Mouse (Mus musculus) brown adipose tissue, adult 24 weeks (tissue): Measurements from ENCODE around the gene Ccser1. TPM values are rescaled to one million over a fixed set of nuclear protein-coding genes. Genes with fewer than 3 reads are reported as not detected.
"Not testable (repeated sequence)": the region's sequence is repeated elsewhere in the genome, so short reads cannot be mapped to it uniquely, and the experiment has no call there.

Source experiments
- H3K27ac ChIP-seq: fragments of 200-500 bp; replicated peaks from 2 replicates; pipeline ENCODE4 v1.5.1; 2012; ENCODE audit warnings: low read depth, mild to moderate bottlenecking, low read length
- H3K4me1 ChIP-seq: fragments of 200-500 bp; 2 replicates; pipeline ENCODE4 v1.6.1; 2012; ENCODE audit warnings: low read length, mixed read lengths; ENCODE audit not compliant: control insufficient read depth, insufficient read depth, insufficient read length
- H3K4me3 ChIP-seq: fragments of 200-500 bp; 2 replicates; pipeline ENCODE4 v1.5.1; 2012; ENCODE audit warnings: low read depth, mild to moderate bottlenecking, low read length, moderate library complexity; ENCODE audit not compliant: insufficient read depth
- polyA plus RNA-seq: library from polyadenylated mRNA; stranded (reverse); fragments of >200 nt; gene quantifications from 2 replicates; pipeline ENCODE4 v1.2.4, GENCODE M21; 2012; ENCODE audit not compliant: missing spikeins, insufficient read depth, insufficient read length

The Ccser1 gene
- polyA plus RNA-seq, 1 experiment = 2.3 TPM

GRCm38 (mm10) chr6:61247842-61248472, 67.8 kb downstream of the Ccser1 start:
- Histone ChIP-seq H3K4me1 (no peaks in the 10 kb centered on the region), H3K27ac (no peak overlapping the region), H3K4me3 (no peak overlapping the region)

- H3K4me3 ChIP-seq = no peak overlapping the region
- no peaks in the 10 kb centered on the region for H3K4me1 ChIP-seq
- H3K27ac ChIP-seq = no peak overlapping the region
Measured at GRCm38 (mm10) chr6:61248700-61249099, 68.6 kb downstream of the Ccser1 start.

GRCm38 (mm10) chr6:61251232-61251631, 71.1 kb downstream of the Ccser1 start:
- no peak overlapping the region for H3K4me3 ChIP-seq

GRCm38 (mm10) chr6:61252912-61253311, 72.8 kb downstream of the Ccser1 start:
- H3K4me1 ChIP-seq = no peaks in the 10 kb centered on the region
- no peak overlapping the region for H3K4me3 ChIP-seq

More at GRCm38 (mm10) chr6:61251232-61251631, 71.1 kb downstream of the Ccser1 start:
- Histone ChIP-seq H3K27ac (no peak overlapping the region), H3K4me1 (no peaks in the 10 kb centered on the region)

GRCm38 (mm10) chr6:61255874-61256273, 75.8 kb downstream of the Ccser1 start:
- not testable (repeated sequence) for H3K27ac ChIP-seq, H3K4me3 ChIP-seq, H3K4me1 ChIP-seq

More at GRCm38 (mm10) chr6:61252912-61253311, 72.8 kb downstream of the Ccser1 start:
- no peak overlapping the region for H3K27ac ChIP-seq

GRCm38 (mm10) chr6:61258847-61259634, 78.9 kb downstream of the Ccser1 start:
- H3K4me3 ChIP-seq = no peak overlapping the region; the same call in 1 of the 2 replicates
- peaks cover 5% of the 10 kb centered on the region; the same call in 1 of the 2 replicates for H3K4me1 ChIP-seq
- no peak overlapping the region for H3K27ac ChIP-seq

- Histone ChIP-seq H3K4me1 (peaks cover 5% of the 10 kb centered on the region; the same call in 1 of the 2 replicates), H3K27ac (no peak overlapping the region)
Measured at GRCm38 (mm10) chr6:61261381-61261780, 81.3 kb downstream of the Ccser1 start.

GRCm38 (mm10) chr6:61262448-61262847, 82.3 kb downstream of the Ccser1 start:
- Histone ChIP-seq H3K27ac (no peak overlapping the region), H3K4me3 (no peak overlapping the region), H3K4me1 (peaks cover 5% of the 10 kb centered on the region; the same call in 1 of the 2 replicates)

More at GRCm38 (mm10) chr6:61261381-61261780, 81.3 kb downstream of the Ccser1 start:
- no peak overlapping the region for H3K4me3 ChIP-seq

- Histone ChIP-seq H3K4me3 (no peak overlapping the region), H3K4me1 (peaks cover 5% of the 10 kb centered on the region; the same call in 1 of the 2 replicates), H3K27ac (no peak overlapping the region)
Measured at GRCm38 (mm10) chr6:61263291-61263690, 83.2 kb downstream of the Ccser1 start.

GRCm38 (mm10) chr6:61271033-61271432, 90.9 kb downstream of the Ccser1 start:
- Histone ChIP-seq H3K4me1 (peaks cover 4% of the 10 kb centered on the region), H3K27ac (no peak overlapping the region), H3K4me3 (no peak overlapping the region)

GRCm38 (mm10) chr6:61273430-61273829, 93.3 kb downstream of the Ccser1 start:
- Histone ChIP-seq H3K4me1 (peaks cover 4% of the 10 kb centered on the region), H3K27ac (no peak overlapping the region)

GRCm38 (mm10) chr6:61279506-61279905, 99.4 kb downstream of the Ccser1 start:
- Histone ChIP-seq H3K4me3 (no peak overlapping the region), H3K4me1 (no peaks in the 10 kb centered on the region), H3K27ac (no peak overlapping the region)

More at GRCm38 (mm10) chr6:61273430-61273829, 93.3 kb downstream of the Ccser1 start:
- H3K4me3 ChIP-seq = no peak overlapping the region

- H3K4me3 ChIP-seq = peak overlapping the region; percentile 30; the same call in 1 of the 2 replicates
- peaks cover 3% of the 10 kb centered on the region; the same call in 1 of the 2 replicates for H3K4me1 ChIP-seq
- peak overlapping the region; percentile 52; the same call in 1 of the 2 replicates for H3K27ac ChIP-seq
Measured at GRCm38 (mm10) chr6:61292927-61293326, 112.8 kb downstream of the Ccser1 start.

GRCm38 (mm10) chr6:61295535-61295934, 115.4 kb downstream of the Ccser1 start:
- Histone ChIP-seq H3K27ac (no peak overlapping the region), H3K4me1 (peaks cover 3% of the 10 kb centered on the region; the same call in 1 of the 2 replicates), H3K4me3 (no peak overlapping the region)
